Mouse (Mus musculus) MEL (cell line): Measurements from ENCODE around the gene Nck1. TPM values are rescaled to one million over a fixed set of nuclear protein-coding genes. Genes with fewer than 3 reads are reported as not detected.

ENCODE experiments used
- DNase-seq: peaks from one replicate; pipeline ENCODE4 v3.0.0; 2011; ENCODE audit warnings: low read depth, low spot score
- H3K27ac ChIP-seq: 2 replicates; pipeline ENCODE4 v1.5.1; 2012; ENCODE audit warnings: low read depth, mild to moderate bottlenecking, control low read depth, low read length, moderate library complexity; ENCODE audit not compliant: control insufficient read depth
- H3K27me3 ChIP-seq, 2 experiments: fragments of 150-350 bp in 1 of 2; sonication (generic) in 1 of 2; 2 replicates each; pipeline ENCODE4 v1.6.1; 2012; ENCODE audit warnings: low read length in 2 of 2, mild to moderate bottlenecking in 2 of 2, improper control_type of control experiment in 1 of 2, moderate library complexity in 1 of 2; ENCODE audit not compliant: insufficient read depth in 2 of 2, control insufficient read depth in 1 of 2
- H3K36me3 ChIP-seq, 2 experiments: 2 replicates each; pipeline ENCODE4 v1.6.1; 2012 to 2014; ENCODE audit warnings: low read length in 2 of 2, improper control_type of control experiment in 1 of 2, inconsistent platforms in 1 of 2, mild to moderate bottlenecking in 1 of 2; ENCODE audit not compliant: insufficient read depth in 2 of 2, control insufficient read depth in 1 of 2
- H3K4me1 ChIP-seq, 2 experiments: fragments of 150-350 bp in 1 of 2; sonication (generic) in 1 of 2; 2 replicates each; pipeline ENCODE4 v1.6.1; 2012; ENCODE audit warnings: low read length in 2 of 2, improper control_type of control experiment in 1 of 2, mild to moderate bottlenecking in 1 of 2; ENCODE audit not compliant: insufficient read depth in 2 of 2, control insufficient read depth in 1 of 2
- H3K4me3 ChIP-seq, 2 experiments: fragments of 150-350 bp in 1 of 2; sonication (generic) in 1 of 2; 2 replicates each; pipeline ENCODE4 v1.5.1; 2012; ENCODE audit warnings: low read depth in 2 of 2, low read length in 2 of 2, mild to moderate bottlenecking in 2 of 2, moderate library complexity in 2 of 2, control low read depth in 1 of 2, improper control_type of control experiment in 1 of 2; ENCODE audit not compliant: control insufficient read depth in 1 of 2, insufficient read depth in 1 of 2
- H3K79me2 ChIP-seq: 2 replicates; pipeline ENCODE4 v1.6.1; 2012; ENCODE audit warnings: mild to moderate bottlenecking, low read length, moderate library complexity; ENCODE audit not compliant: control insufficient read depth, poor library complexity, insufficient read depth
- H3K9ac ChIP-seq: 2 replicates; pipeline ENCODE4 v1.6.1; 2012; ENCODE audit warnings: low read depth, mild to moderate bottlenecking, control low read depth, low read length, moderate library complexity; ENCODE audit not compliant: control insufficient read depth, poor library complexity, severe bottlenecking
- H3K9me3 ChIP-seq: fragments of 150-350 bp; sonication (generic); replicated peaks from 2 replicates; pipeline ENCODE4 v1.6.1; 2012; ENCODE audit warnings: mild to moderate bottlenecking, low read length, improper control_type of control experiment, moderate library complexity; ENCODE audit not compliant: insufficient read depth
- CTCF ChIP-seq, 3 experiments: IDR thresholded peaks in 2 of 3; conservative IDR thresholded peaks in 1 of 3; 2 replicates each; pipeline ENCODE4 v1.5.1; 2011 to 2012; ENCODE audit warnings: low read length in 3 of 3, low read depth in 2 of 3, mild to moderate bottlenecking in 2 of 3, improper control_type of control experiment in 1 of 3, inconsistent platforms in 1 of 3, mixed read lengths in 1 of 3, moderate library complexity in 1 of 3; ENCODE audit not compliant: control insufficient read depth in 1 of 3, insufficient read depth in 1 of 3, poor library complexity in 1 of 3, severe bottlenecking in 1 of 3
- E2F4 ChIP-seq: IDR thresholded peaks from 2 replicates; pipeline ENCODE4 v1.6.1; 2011; ENCODE audit warnings: low read depth, low read length, improper control_type of control experiment, borderline replicate concordance
- ELF1 ChIP-seq: IDR thresholded peaks from 2 replicates; pipeline ENCODE4 v1.6.1; 2014; ENCODE audit warnings: low read depth, mild to moderate bottlenecking, inconsistent platforms, low read length, improper control_type of control experiment, moderate library complexity
- EP300 ChIP-seq, 2 experiments: IDR thresholded peaks; 2 replicates each; pipeline ENCODE4 v1.6.1; 2011; ENCODE audit warnings: improper control_type of control experiment in 2 of 2, low read length in 2 of 2, low read depth in 1 of 2, mild to moderate bottlenecking in 1 of 2
- ETS1 ChIP-seq: IDR thresholded peaks from 2 replicates; pipeline ENCODE4 v1.6.1; 2012; ENCODE audit warnings: low read depth, mild to moderate bottlenecking, inconsistent platforms, low read length, improper control_type of control experiment, moderate library complexity
- GABPA ChIP-seq: IDR thresholded peaks from 2 replicates; pipeline ENCODE4 v1.6.1; 2012; ENCODE audit warnings: low read depth, mild to moderate bottlenecking, inconsistent platforms, low read length, improper control_type of control experiment, moderate library complexity
- GATA1 ChIP-seq: IDR thresholded peaks from 2 replicates; pipeline ENCODE4 v1.6.1; 2011; ENCODE audit warnings: low read depth, low read length, improper control_type of control experiment
- HCFC1 ChIP-seq: IDR thresholded peaks from 2 replicates; pipeline ENCODE4 v1.6.1; 2012; ENCODE audit warnings: low read depth, mild to moderate bottlenecking, inconsistent platforms, low read length, improper control_type of control experiment, moderate library complexity
- JUND ChIP-seq: IDR thresholded peaks from 2 replicates; pipeline ENCODE4 v1.6.1; 2011; ENCODE audit warnings: low read depth, mild to moderate bottlenecking, improper control_type of control experiment, low read length
- KAT2A ChIP-seq: conservative IDR thresholded peaks from 2 replicates; pipeline ENCODE4 v1.6.1; 2012; ENCODE audit warnings: low read depth, low read length, improper control_type of control experiment, inconsistent platforms
- MAFK ChIP-seq: IDR thresholded peaks from 2 replicates; pipeline ENCODE4 v1.6.1; 2011; ENCODE audit warnings: low read depth, mild to moderate bottlenecking, low read length, improper control_type of control experiment, borderline replicate concordance
- MAZ ChIP-seq: IDR thresholded peaks from 2 replicates; pipeline ENCODE4 v1.6.1; 2012; ENCODE audit warnings: low read depth, mild to moderate bottlenecking, inconsistent platforms, low read length, improper control_type of control experiment
- MEF2A ChIP-seq: IDR thresholded peaks from 2 replicates; pipeline ENCODE4 v1.6.1; 2014; ENCODE audit warnings: low read depth, mild to moderate bottlenecking, inconsistent platforms, low read length, improper control_type of control experiment; ENCODE audit not compliant: poor library complexity, insufficient replicate concordance, severe bottlenecking; ENCODE audit errors: extremely low read depth
- MXI1 ChIP-seq: IDR thresholded peaks from 2 replicates; pipeline ENCODE4 v1.6.1; 2011; ENCODE audit warnings: mild to moderate bottlenecking, low read depth, low read length, improper control_type of control experiment
- MYB ChIP-seq: IDR thresholded peaks from 2 replicates; pipeline ENCODE4 v1.6.1; 2011; ENCODE audit warnings: mild to moderate bottlenecking, low read depth, low read length, improper control_type of control experiment
- MYC ChIP-seq: IDR thresholded peaks from 2 replicates; pipeline ENCODE4 v1.6.1; 2011; ENCODE audit warnings: low read depth, mild to moderate bottlenecking, low read length, improper control_type of control experiment, moderate library complexity
- NRF1 ChIP-seq: IDR thresholded peaks from 2 replicates; pipeline ENCODE4 v1.6.1; 2014; ENCODE audit warnings: low read depth, mild to moderate bottlenecking, inconsistent platforms, low read length, improper control_type of control experiment, moderate library complexity; ENCODE audit not compliant: poor library complexity, insufficient read depth, severe bottlenecking
- POLR2A ChIP-seq, 2 experiments: IDR thresholded peaks; 2 replicates each; pipeline ENCODE4 v1.6.1; 2011 to 2012; ENCODE audit warnings: low read length in 2 of 2, mild to moderate bottlenecking in 2 of 2, control low read depth in 1 of 2, improper control_type of control experiment in 1 of 2, low read depth in 1 of 2, moderate library complexity in 1 of 2; ENCODE audit not compliant: control insufficient read depth in 1 of 2, insufficient read depth in 1 of 2, poor library complexity in 1 of 2
- POLR2AphosphoS2 ChIP-seq: IDR thresholded peaks from 2 replicates; pipeline ENCODE4 v1.6.1; 2011; ENCODE audit warnings: low read length, improper control_type of control experiment
- POLR2AphosphoS5 ChIP-seq: IDR thresholded peaks from 2 replicates; pipeline ENCODE4 v1.6.1; 2012; ENCODE audit warnings: low read depth, borderline replicate concordance, mild to moderate bottlenecking, inconsistent platforms, low read length, moderate library complexity, mixed read lengths
- RAD21 ChIP-seq: IDR thresholded peaks from 2 replicates; pipeline ENCODE4 v1.6.1; 2011; ENCODE audit warnings: mild to moderate bottlenecking, low read depth, low read length, improper control_type of control experiment
- RCOR1 ChIP-seq: IDR thresholded peaks from 2 replicates; pipeline ENCODE4 v1.6.1; 2012; ENCODE audit warnings: low read depth, mild to moderate bottlenecking, inconsistent platforms, low read length, improper control_type of control experiment
- TAL1 ChIP-seq: IDR thresholded peaks from 2 replicates; pipeline ENCODE4 v1.6.1; 2012; ENCODE audit warnings: mild to moderate bottlenecking, inconsistent platforms, low read length, moderate library complexity, mixed read lengths
- TBP ChIP-seq: IDR thresholded peaks from 2 replicates; pipeline ENCODE4 v1.8.0; 2011; ENCODE audit warnings: low read depth, low read length, improper control_type of control experiment
- UBTF ChIP-seq: IDR thresholded peaks from 2 replicates; pipeline ENCODE4 v1.6.1; 2012; ENCODE audit warnings: low read depth, mild to moderate bottlenecking, inconsistent platforms, low read length, improper control_type of control experiment, moderate library complexity, borderline replicate concordance; ENCODE audit not compliant: insufficient read depth
- USF2 ChIP-seq, 2 experiments: IDR thresholded peaks; 2 replicates each; pipeline ENCODE4 v1.6.1; 2011 to 2012; ENCODE audit warnings: improper control_type of control experiment in 2 of 2, low read length in 2 of 2, borderline replicate concordance in 1 of 2, inconsistent platforms in 1 of 2, low read depth in 1 of 2, mild to moderate bottlenecking in 1 of 2; ENCODE audit not compliant: insufficient read depth in 1 of 2
- ZC3H11A ChIP-seq: IDR thresholded peaks from 2 replicates; pipeline ENCODE4 v1.6.1; 2012; ENCODE audit warnings: low read depth, mild to moderate bottlenecking, inconsistent platforms, low read length, improper control_type of control experiment
- ZKSCAN1 ChIP-seq: IDR thresholded peaks from 2 replicates; pipeline ENCODE4 v1.6.1; 2012; ENCODE audit warnings: low read depth, mild to moderate bottlenecking, inconsistent platforms, low read length, improper control_type of control experiment, moderate library complexity
- ZMIZ1 ChIP-seq: IDR thresholded peaks from 2 replicates; pipeline ENCODE4 v1.6.1; 2012; ENCODE audit warnings: low read depth, mild to moderate bottlenecking, inconsistent platforms, low read length, improper control_type of control experiment, moderate library complexity
- ZNF384 ChIP-seq: IDR thresholded peaks from 2 replicates; pipeline ENCODE4 v1.6.1; 2012; ENCODE audit warnings: low read depth, mild to moderate bottlenecking, inconsistent platforms, low read length, improper control_type of control experiment
- polyA plus RNA-seq, 2 experiments: library from polyadenylated mRNA; stranded (reverse) in 1 of 2; unstranded in 1 of 2; fragments of >175 nt in 1 of 2; fragments of >200 nt in 1 of 2; gene quantifications; 2 replicates each; pipeline versions ENCODE4 v1.2.1 to v1.2.4; 2012; ENCODE audit warnings: low replicate concordance in 2 of 2, low read depth in 1 of 2; ENCODE audit not compliant: insufficient read length in 2 of 2, insufficient read depth in 1 of 2, missing spikeins in 1 of 2
- total RNA-seq: library from RNA; depleted of rRNA; stranded (reverse); fragments of 300-350 nt; gene quantifications from 2 replicates; pipeline ENCODE4 v1.2.3, GENCODE M21; 2012

Nck1 gene
- total and polyA plus RNA-seq, 3 experiments = 21.8 to 24.3 TPM; not detected in 1

GRCm38 (mm10) chr9:100522029-100522428 is 23.9 kb downstream of the Nck1 start:
- DNase-seq = no peak
- H3K9me3 ChIP-seq = no peaks in the 10 kb centered on the region
- peaks cover 31% of the 10 kb centered on the region for H3K79me2 ChIP-seq
- no peak overlapping the region for H3K27ac ChIP-seq
- no peaks in the 10 kb centered on the region for H3K27me3 ChIP-seq
- peaks cover 0 to 48% of the 10 kb centered on the region in 2 experiments; a peak in 2 of 4 replicates for H3K36me3 ChIP-seq
- no peak overlapping the region for H3K4me3 ChIP-seq
- peaks cover 18 to 25% of the 10 kb centered on the region in 2 experiments for H3K4me1 ChIP-seq
- H3K9ac ChIP-seq = no peak overlapping the region
- no peak for TF ChIP-seq UBTF
- no peak for TF ChIP-seq MAFK
- peak in 1 of 2 experiments; percentile 24; a peak in 1 of 4 replicates for TF ChIP-seq EP300 (IDR thresholded peaks at IDR 0.05; ENCODE audit: low read depth in 1 of 2, low read length in 2 of 2)

DNA sequence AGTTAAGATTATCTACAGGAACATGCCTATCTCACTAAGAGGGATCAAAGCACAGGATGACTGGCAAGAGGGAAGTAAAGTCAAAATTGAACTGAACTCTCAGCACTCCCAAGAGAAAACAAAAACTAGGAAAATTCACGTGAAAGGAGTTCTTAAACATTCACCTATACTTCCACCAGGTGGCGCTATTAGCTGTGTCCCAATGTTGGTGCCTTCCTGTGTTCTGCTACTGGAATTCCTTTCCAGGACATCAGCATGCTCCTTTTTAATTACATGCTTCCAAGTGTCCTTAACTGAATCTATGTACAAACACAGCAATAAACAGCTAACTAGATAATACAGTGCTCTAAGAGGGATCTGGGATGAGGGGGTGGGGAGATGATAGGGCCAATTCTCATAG is 25.3 kb downstream of the Nck1 start:
- peaks cover 18% of the 10 kb centered on the region in 2 experiments for H3K4me1 ChIP-seq
- peaks cover 0 to 40% of the 10 kb centered on the region in 2 experiments; a peak in 2 of 4 replicates for H3K36me3 ChIP-seq
- H3K9me3 ChIP-seq = no peaks in the 10 kb centered on the region
- no peak overlapping the region for H3K9ac ChIP-seq
- H3K4me3 ChIP-seq = no peak overlapping the region
- H3K27me3 ChIP-seq = no peaks in the 10 kb centered on the region
- H3K79me2 ChIP-seq = peaks cover 26% of the 10 kb centered on the region
- DNase-seq = peak; percentile 60
- H3K27ac ChIP-seq = no peak overlapping the region
- TF ChIP-seq MXI1 = no peak
- no peak for TF ChIP-seq ELF1
- no peak for TF ChIP-seq MYC
- no peak for TF ChIP-seq POLR2AphosphoS5
- no peak for TF ChIP-seq TAL1
- TF ChIP-seq ZC3H11A = peak; percentile 35; the same call in 1 of the 2 replicates
- peak; percentile 54 to 80 (median 77) for TF ChIP-seq CTCF (IDR thresholded peaks at IDR 0.05 in 2 of 3, conservative IDR thresholded peaks at IDR 0.05 in 1 of 3; ENCODE audit: control insufficient read depth in 1 of 3, insufficient read depth in 1 of 3, low read depth in 2 of 3, low read length in 3 of 3, poor library complexity in 1 of 3, severe bottlenecking in 1 of 3)
- TF ChIP-seq MAFK = no peak
- no peak for TF ChIP-seq ZKSCAN1
- TF ChIP-seq NRF1 = no peak
- TF ChIP-seq GATA1 = peak; percentile 20; the same call in 1 of the 2 replicates
- TF ChIP-seq E2F4 = no peak
- TF ChIP-seq ZMIZ1 = no peak
- no peak for TF ChIP-seq TBP
- TF ChIP-seq JUND = no peak
- TF ChIP-seq RAD21 = peak; percentile 58
- TF ChIP-seq EP300 (IDR thresholded peaks at IDR 0.05; ENCODE audit: low read depth in 1 of 2, low read length in 2 of 2) = peak; percentile 10 to 40; a peak in 1 of 4 replicates
- TF ChIP-seq ETS1 = no peak
- no peak for TF ChIP-seq MYB
- TF ChIP-seq USF2 (IDR thresholded peaks at IDR 0.05; ENCODE audit: borderline replicate concordance in 1 of 2, insufficient read depth in 1 of 2, low read depth in 1 of 2, low read length in 2 of 2) = no peak
- no peak for TF ChIP-seq ZNF384
- TF ChIP-seq UBTF = no peak
- no peak for TF ChIP-seq RCOR1
- no peak for TF ChIP-seq MAZ
- no peak for TF ChIP-seq HCFC1
- TF ChIP-seq POLR2AphosphoS2 = no peak
- no peak for TF ChIP-seq MEF2A
- no peak for TF ChIP-seq KAT2A
- no peak for TF ChIP-seq GABPA
- TF ChIP-seq POLR2A (IDR thresholded peaks at IDR 0.05; ENCODE audit: control insufficient read depth in 1 of 2, insufficient read depth in 1 of 2, low read depth in 1 of 2, low read length in 2 of 2, poor library complexity in 1 of 2) = no peak
